Mouse (Mus musculus) CD4-positive, CD25-positive, alpha-beta regulatory T cell, adult 4 months (primary cell): ENCODE data around the gene Cyp2b9. TPM values are rescaled to one million over a fixed set of nuclear protein-coding genes. Genes with fewer than 3 reads are reported as not detected.
"Not testable (repeated sequence)": the region's sequence is repeated elsewhere in the genome, so short reads cannot be mapped to it uniquely, and the experiment has no call there.

Source experiments
- ATAC-seq: one replicate; pipeline ENCODE4 v1.8.0; 2017
- polyA plus RNA-seq, 2 experiments: library from polyadenylated mRNA; unstranded; fragments of 100-300 nt; shearing (Covaris generic); gene quantifications; one replicate each; pipeline ENCODE4 v1.2.1; 2017

The Cyp2b9 gene
- polyA plus RNA-seq, result not detected

GRCm38 (mm10) chr7:26173111-26173510 lies at the start of gene Cyp2b9:
Cyp2b9 (plus strand) TSS chr7:26173411.
- not testable (repeated sequence) for ATAC-seq

DNA sequence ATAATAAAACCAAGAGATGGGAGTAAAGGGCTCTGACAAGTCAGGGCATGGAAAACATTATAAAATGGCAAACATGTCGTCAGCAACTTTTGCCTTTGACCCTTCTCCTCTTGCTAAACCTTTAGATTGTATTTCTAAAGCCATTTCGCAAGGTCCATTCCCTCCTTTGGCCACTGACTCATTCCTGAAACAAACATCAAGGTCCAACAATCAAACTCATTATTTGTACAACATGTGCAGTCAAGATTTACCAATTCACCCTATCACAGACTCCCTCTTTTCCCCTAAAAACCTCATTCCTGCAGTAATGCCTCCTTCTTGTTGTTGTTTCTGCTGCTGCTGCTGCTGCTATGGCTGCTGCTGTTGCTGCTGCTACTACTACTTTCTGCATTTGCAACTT lies 33.6 kb upstream of the Cyp2b9 start:
- not testable (repeated sequence) for ATAC-seq

GRCm38 (mm10) chr7:26143657-26144056 lies 29.6 kb upstream of the Cyp2b9 start:
- ATAC-seq, result not testable (repeated sequence)

- ATAC-seq, result not testable (repeated sequence)
Observed at GRCm38 (mm10) chr7:26168765-26169536, 4.3 kb upstream of the Cyp2b9 start.

DNA sequence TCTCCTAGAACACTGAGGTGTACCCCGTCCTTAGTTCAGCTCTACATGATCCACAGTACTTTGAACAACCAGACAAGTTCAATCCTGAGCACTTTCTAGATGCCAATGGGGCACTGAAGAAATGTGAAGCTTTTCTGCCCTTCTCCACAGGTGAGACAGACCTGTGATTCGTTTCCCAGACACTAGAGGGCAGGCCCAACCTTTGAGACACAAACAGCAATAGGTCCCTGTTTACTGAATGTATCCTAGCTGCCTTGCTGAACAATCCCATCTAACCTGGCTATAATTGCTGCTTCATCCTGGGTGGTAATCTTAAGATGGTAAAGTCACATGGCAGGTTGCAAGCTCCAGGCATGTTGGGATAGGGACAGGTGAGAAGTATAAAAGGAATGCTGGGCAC lies 27.9 kb downstream of the Cyp2b9 start:
- no peak for ATAC-seq

GRCm38 (mm10) chr7:26260034-26260433 lies 86.8 kb downstream of the Cyp2b9 start, which contains the start of gene Vmn1r184:
Vmn1r184 (plus strand) TSS chr7:26260334.
- ATAC-seq, result not testable (repeated sequence)

Other genes with a start within 250 kb of the Cyp2b9 start
- gene Cyp2b13, start 111.9 kb upstream of the Cyp2b9 start, polyA plus RNA-seq, result not detected
- not detected for gene Vmn1r184, start 86.9 kb downstream of the Cyp2b9 start, polyA plus RNA-seq
- gene Cyp2a4, start 133.8 kb downstream of the Cyp2b9 start, polyA plus RNA-seq, result not detected
- not detected for gene Nlrp9c, start 230.3 kb downstream of the Cyp2b9 start, polyA plus RNA-seq